Mouse (Mus musculus): ENCODE data around the gene Arhgap17. TPM values are rescaled to one million over a fixed set of nuclear protein-coding genes. Genes with fewer than 3 reads are reported as not detected.

Arhgap17 gene
- polyA plus RNA-seq, 1 experiment from 2014 or later: 17.6 TPM

DNA sequence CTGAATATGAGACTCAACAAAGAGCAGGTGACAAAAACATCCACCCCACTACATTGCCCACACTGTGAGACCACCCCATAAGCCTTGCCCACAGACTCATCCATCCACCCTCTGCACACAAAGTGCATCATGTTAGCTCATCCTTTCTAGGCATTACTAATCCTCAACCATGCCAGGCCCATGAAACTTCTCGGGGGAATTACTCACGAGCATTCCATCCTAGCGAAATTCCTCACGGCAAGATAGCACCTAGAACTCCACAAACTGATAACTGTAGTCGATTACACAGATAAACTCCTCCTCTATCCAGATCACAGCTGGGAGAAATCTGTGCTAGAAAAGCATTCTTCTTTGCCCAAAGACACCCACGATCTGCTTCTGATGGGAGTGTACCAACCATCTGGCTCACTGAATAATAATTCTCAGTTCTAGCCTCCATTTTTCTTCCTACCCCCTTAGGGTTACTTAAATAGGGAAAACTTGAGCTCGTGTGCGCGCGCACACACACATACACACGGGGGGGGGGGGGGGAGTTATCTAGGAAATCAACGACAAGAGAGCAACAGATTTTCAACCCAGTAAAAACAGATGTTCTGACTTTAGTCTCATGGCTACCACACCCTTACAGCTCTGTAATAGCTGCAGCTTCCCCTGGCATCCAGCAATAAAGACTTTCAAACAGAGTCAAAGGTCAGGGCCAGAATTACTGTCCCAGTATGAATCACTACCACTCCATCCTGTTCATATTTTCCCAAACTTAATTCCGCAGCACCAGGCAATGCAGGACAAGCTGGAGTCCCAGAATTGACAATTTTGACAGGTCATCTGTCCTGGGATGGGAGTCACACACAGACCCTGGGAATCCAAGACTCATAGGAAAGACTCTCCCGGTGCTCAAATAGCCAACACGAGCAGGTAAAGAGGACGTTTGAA lies 2.2 kb downstream of the Arhgap17 start:
- Histone ChIP-seq H3K4me3 (replicated peaks; ENCODE audit: low read depth, low read length) (no peak overlapping the region), H3K27me3 (ENCODE audit: insufficient read depth, low read length) (no peaks in the 10 kb centered on the region), H3K9ac (ENCODE audit: low read depth, low read length) (no peak overlapping the region), H3K27ac (no peak overlapping the region), H3K4me1 (replicated peaks; ENCODE audit: insufficient read depth, low read length) (peaks cover 20% of the 10 kb centered on the region), H3K4me2 (ENCODE audit: low read length) (peak overlapping the region; percentile 89; the same call in 1 of the 2 replicates), H3K9me3 (replicated peaks; ENCODE audit: low read length) (no peaks in the 10 kb centered on the region), H3K36me3 (ENCODE audit: insufficient read depth, low read length) (no peaks in the 10 kb centered on the region)
- DNase-seq (ENCODE audit: low spot score) (no peak), ATAC-seq (replicated peaks; ENCODE audit: low FRiP score, low read depth) (no peak)
- 70% methylated on average over 16 of the region's 16 CpGs for WGBS
- TF ChIP-seq CTCF (IDR thresholded peaks at IDR 0.05; ENCODE audit: low read depth): no peak

DNA sequence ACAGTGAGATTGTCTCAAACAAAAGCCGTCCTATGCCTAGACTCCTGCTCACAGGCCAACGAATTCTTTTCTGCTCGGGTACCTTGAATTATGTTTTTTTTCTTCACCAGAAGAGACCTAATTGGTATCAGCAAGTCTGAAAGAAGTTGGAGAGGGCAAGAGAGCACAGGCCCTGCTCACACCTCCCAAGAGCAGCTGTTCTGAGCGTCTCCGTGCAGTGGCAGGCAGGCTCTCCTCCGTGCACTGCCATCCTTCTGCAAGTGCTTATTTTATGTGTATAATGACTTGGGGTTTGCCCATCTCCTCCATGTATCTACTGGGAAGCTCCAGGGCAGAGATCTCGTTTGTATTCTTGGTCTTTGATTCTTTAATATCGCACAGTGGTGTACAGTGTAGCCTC lies 2.9 kb downstream of the Arhgap17 start:
- DNase-seq (ENCODE audit: low spot score) (no peak), ATAC-seq (replicated peaks; ENCODE audit: low FRiP score, low read depth) (no peak)
- no peak for TF ChIP-seq CTCF (IDR thresholded peaks at IDR 0.05; ENCODE audit: low read depth)
- Histone ChIP-seq H3K27me3 (ENCODE audit: insufficient read depth, low read length) (no peaks in the 10 kb centered on the region), H3K4me3 (replicated peaks; ENCODE audit: low read depth, low read length) (no peak overlapping the region), H3K4me1 (replicated peaks; ENCODE audit: insufficient read depth, low read length) (peaks cover 20% of the 10 kb centered on the region), H3K9me3 (replicated peaks; ENCODE audit: low read length) (no peaks in the 10 kb centered on the region), H3K9ac (ENCODE audit: low read depth, low read length) (no peak overlapping the region), H3K36me3 (ENCODE audit: insufficient read depth, low read length) (no peaks in the 10 kb centered on the region), H3K4me2 (ENCODE audit: low read length) (no peak overlapping the region), H3K27ac (no peak overlapping the region)
- WGBS: 75% methylated on average over 8 of the region's 8 CpGs

GRCm38 (mm10) chr7:123365876-123366741 lies 3.6 kb downstream of the Arhgap17 start:
- no peak overlapping the region for H3K27ac ChIP-seq
- H3K4me2 ChIP-seq (ENCODE audit: low read length): no peak overlapping the region
- H3K4me3 ChIP-seq (replicated peaks; ENCODE audit: low read depth, low read length): no peak overlapping the region
- H3K9ac ChIP-seq (ENCODE audit: low read depth, low read length): no peak overlapping the region
- no peak for TF ChIP-seq CTCF (IDR thresholded peaks at IDR 0.05; ENCODE audit: low read depth)
- no peaks in the 10 kb centered on the region for H3K9me3 ChIP-seq (replicated peaks; ENCODE audit: low read length)
- peaks cover 20% of the 10 kb centered on the region for H3K4me1 ChIP-seq (replicated peaks; ENCODE audit: insufficient read depth, low read length)
- no peaks in the 10 kb centered on the region for H3K27me3 ChIP-seq (ENCODE audit: insufficient read depth, low read length)
- no peaks in the 10 kb centered on the region for H3K36me3 ChIP-seq (ENCODE audit: insufficient read depth, low read length)
- 81% methylated on average over 7 of the region's 7 CpGs for WGBS
- no peak for DNase-seq (ENCODE audit: low spot score)
- no peak for ATAC-seq (replicated peaks; ENCODE audit: low FRiP score, low read depth)

DNA sequence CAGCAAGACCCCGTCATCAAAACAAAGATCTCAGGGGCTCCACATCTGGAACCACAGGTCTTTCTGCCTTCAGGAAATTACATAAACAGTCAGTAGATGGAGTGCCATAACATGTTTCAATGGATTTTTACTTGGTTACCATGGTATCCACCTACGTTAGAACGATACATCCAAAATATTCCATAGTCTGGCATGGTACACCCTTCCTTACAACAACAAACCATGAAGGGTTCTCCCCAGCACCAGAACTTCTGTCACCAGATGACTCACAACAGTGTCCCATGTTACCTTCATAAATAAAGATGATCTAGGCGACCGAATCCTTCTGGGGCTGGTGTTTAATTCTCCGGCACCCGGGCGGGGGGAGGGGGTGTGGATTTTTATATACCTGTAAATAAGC lies 5.7 kb downstream of the Arhgap17 start:
- H3K4me3 ChIP-seq (replicated peaks; ENCODE audit: low read depth, low read length): no peak overlapping the region
- no peaks in the 10 kb centered on the region for H3K36me3 ChIP-seq (ENCODE audit: insufficient read depth, low read length)
- no peak overlapping the region for H3K27ac ChIP-seq
- TF ChIP-seq CTCF (IDR thresholded peaks at IDR 0.05; ENCODE audit: low read depth): no peak
- H3K9me3 ChIP-seq (replicated peaks; ENCODE audit: low read length): no peaks in the 10 kb centered on the region
- H3K4me2 ChIP-seq (ENCODE audit: low read length): no peak overlapping the region
- ATAC-seq (replicated peaks; ENCODE audit: low FRiP score, low read depth) (no peak), DNase-seq (ENCODE audit: low spot score) (no peak)
- no peak overlapping the region for H3K9ac ChIP-seq (ENCODE audit: low read depth, low read length)
- 89% methylated on average over 8 of the region's 8 CpGs for WGBS
- peaks cover 11% of the 10 kb centered on the region for H3K4me1 ChIP-seq (replicated peaks; ENCODE audit: insufficient read depth, low read length)
- no peaks in the 10 kb centered on the region for H3K27me3 ChIP-seq (ENCODE audit: insufficient read depth, low read length)

DNA sequence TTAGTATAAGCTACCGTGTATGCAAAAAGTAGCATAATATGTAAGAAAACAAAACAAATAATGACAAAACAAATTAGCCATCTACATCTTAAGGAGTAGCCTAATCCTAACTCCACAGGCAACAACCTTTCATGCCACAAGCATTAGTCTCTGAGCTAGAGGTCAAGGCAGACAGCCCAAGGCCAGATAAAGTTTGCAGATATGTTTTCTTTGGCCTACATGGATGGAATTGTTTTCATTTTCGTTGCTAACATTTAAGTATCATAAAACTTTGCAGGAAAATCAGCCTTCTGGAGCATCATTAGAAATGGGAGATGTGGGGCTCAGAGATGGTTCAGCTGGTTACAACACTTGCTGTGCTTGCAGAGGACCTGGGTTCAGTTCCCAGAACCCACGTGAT lies 6.9 kb downstream of the Arhgap17 start:
- Histone ChIP-seq H3K9ac (ENCODE audit: low read depth, low read length) (no peak overlapping the region), H3K36me3 (ENCODE audit: insufficient read depth, low read length) (no peaks in the 10 kb centered on the region), H3K9me3 (replicated peaks; ENCODE audit: low read length) (no peaks in the 10 kb centered on the region), H3K4me1 (replicated peaks; ENCODE audit: insufficient read depth, low read length) (0 out of 2 replicates have a peak, but pooled peaks cover 3% of the 10 kb centered on the region), H3K4me3 (replicated peaks; ENCODE audit: low read depth, low read length) (no peak overlapping the region), H3K27me3 (ENCODE audit: insufficient read depth, low read length) (no peaks in the 10 kb centered on the region), H3K27ac (no peak overlapping the region), H3K4me2 (ENCODE audit: low read length) (no peak overlapping the region)
- 73% methylated on average over 3 of the region's 3 CpGs for WGBS
- TF ChIP-seq CTCF (IDR thresholded peaks at IDR 0.05; ENCODE audit: low read depth): no peak
- ATAC-seq (replicated peaks; ENCODE audit: low FRiP score, low read depth): no peak
- DNase-seq (ENCODE audit: low spot score): no peak

DNA sequence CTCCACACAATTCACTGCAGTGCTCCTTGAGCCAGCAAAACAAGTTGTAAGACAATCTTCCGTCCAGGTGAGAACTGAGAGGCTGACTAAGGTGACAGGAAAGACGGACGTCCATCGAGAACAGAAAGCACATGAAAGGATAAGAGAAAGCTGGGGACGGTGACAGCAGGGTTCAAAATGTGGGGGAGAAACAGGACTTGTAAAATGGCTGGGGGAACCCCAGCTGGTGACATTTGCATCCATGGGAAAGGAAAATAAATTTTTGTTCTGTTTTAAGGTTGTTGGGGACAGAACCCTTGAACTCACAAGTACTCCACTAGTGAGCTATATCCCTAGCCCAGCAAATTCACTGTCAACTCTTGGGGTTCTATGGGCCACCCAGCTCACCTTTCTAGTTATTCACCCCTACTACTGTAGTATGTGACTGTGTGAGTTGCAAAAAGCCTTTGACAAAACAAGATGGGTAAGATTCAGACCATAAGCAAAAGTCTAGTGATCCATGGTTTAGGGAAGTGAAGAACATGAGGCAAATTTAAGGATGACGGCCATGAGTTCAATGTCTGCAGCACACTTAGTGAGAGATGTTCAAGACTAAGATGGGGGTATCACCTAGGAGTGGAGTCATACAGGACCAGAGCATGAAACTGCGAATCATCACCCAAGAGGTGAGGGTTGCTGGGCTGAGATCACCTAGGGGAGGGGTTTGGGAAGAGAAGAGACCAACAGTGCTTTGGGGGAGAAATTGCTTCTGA lies 8.3 kb downstream of the Arhgap17 start:
- H3K4me1 ChIP-seq (replicated peaks; ENCODE audit: insufficient read depth, low read length): no peaks in the 10 kb centered on the region
- H3K9ac ChIP-seq (ENCODE audit: low read depth, low read length): no peak overlapping the region
- DNase-seq (ENCODE audit: low spot score): no peak
- no peak overlapping the region for H3K4me2 ChIP-seq (ENCODE audit: low read length)
- H3K27me3 ChIP-seq (ENCODE audit: insufficient read depth, low read length): no peaks in the 10 kb centered on the region
- H3K4me3 ChIP-seq (replicated peaks; ENCODE audit: low read depth, low read length): no peak overlapping the region
- H3K9me3 ChIP-seq (replicated peaks; ENCODE audit: low read length): no peaks in the 10 kb centered on the region
- H3K27ac ChIP-seq: no peak overlapping the region
- 88% methylated on average over 7 of the region's 7 CpGs for WGBS
- no peak for ATAC-seq (replicated peaks; ENCODE audit: low FRiP score, low read depth)
- no peaks in the 10 kb centered on the region for H3K36me3 ChIP-seq (ENCODE audit: insufficient read depth, low read length)
- TF ChIP-seq CTCF (IDR thresholded peaks at IDR 0.05; ENCODE audit: low read depth): no peak

All from kidney, postnatal 0 days (tissue).